Mouse (Mus musculus): ENCODE measurements around the gene Pmel. TPM values are rescaled to one million over a fixed set of nuclear protein-coding genes. Genes with fewer than 3 reads are reported as not detected.

Pmel gene
- polyA plus RNA-seq, 1 experiment from 2014 or later, result 0.49 TPM

Other genes starting within 250 kb of the Pmel start
- 138 and 149 TPM in 2 replicates for gene Smarcc2, start 244.9 kb upstream of the Pmel start, polyA plus RNA-seq (2015; fragmentation: Nextera tagmentation; extraction: Ambion mirVana)
- gene Myl6, start 210.1 kb upstream of the Pmel start, polyA plus RNA-seq (2015; fragmentation: Nextera tagmentation; extraction: Ambion mirVana), result 999 and 1,090 TPM in 2 replicates
- 7.0 and 7.7 TPM in 2 replicates for gene Myl6b, start 205.5 kb upstream of the Pmel start, polyA plus RNA-seq (2015; fragmentation: Nextera tagmentation; extraction: Ambion mirVana)
- gene Esyt1, start 178.3 kb upstream of the Pmel start, polyA plus RNA-seq (2015; fragmentation: Nextera tagmentation; extraction: Ambion mirVana), result 20.7 and 30.0 TPM in 2 replicates
- 16.0 and 16.2 TPM in 2 replicates for gene Zc3h10, start 156.4 kb upstream of the Pmel start, polyA plus RNA-seq (2015; fragmentation: Nextera tagmentation; extraction: Ambion mirVana)
- gene Rpl41, start 154.9 kb upstream of the Pmel start, polyA plus RNA-seq (2015; fragmentation: Nextera tagmentation; extraction: Ambion mirVana), result 2,372 and 2,481 TPM in 2 replicates
- 121 and 157 TPM in 2 replicates for gene Pa2g4, start 138.2 kb upstream of the Pmel start, polyA plus RNA-seq (2015; fragmentation: Nextera tagmentation; extraction: Ambion mirVana)
- 3.1 and 6.6 TPM in 2 replicates for gene Erbb3, start 114.5 kb upstream of the Pmel start, polyA plus RNA-seq (2015; fragmentation: Nextera tagmentation; extraction: Ambion mirVana)
- 381 and 453 TPM in 2 replicates for gene Rps26, start 77.4 kb upstream of the Pmel start, polyA plus RNA-seq (2015; fragmentation: Nextera tagmentation; extraction: Ambion mirVana)
- 15.2 and 17.0 TPM in 2 replicates for gene Ikzf4, start 58.2 kb upstream of the Pmel start, polyA plus RNA-seq (2015; fragmentation: Nextera tagmentation; extraction: Ambion mirVana)
- 15.7 and 17.0 TPM in 2 replicates for gene Suox, start 30.1 kb upstream of the Pmel start, polyA plus RNA-seq (2015; fragmentation: Nextera tagmentation; extraction: Ambion mirVana)
- 103 and 108 TPM in 2 replicates for gene Rab5b, start 7.9 kb upstream of the Pmel start, polyA plus RNA-seq (2015; fragmentation: Nextera tagmentation; extraction: Ambion mirVana)
- 16.1 and 33.7 TPM in 2 replicates for gene Cdk2, start 836 bp downstream of the Pmel start, polyA plus RNA-seq (2015; fragmentation: Nextera tagmentation; extraction: Ambion mirVana)
- gene Dgka, start 40.7 kb downstream of the Pmel start, polyA plus RNA-seq (2015; fragmentation: Nextera tagmentation; extraction: Ambion mirVana), result 7.7 and 13.2 TPM in 2 replicates
- 41.7 and 42.7 TPM in 2 replicates for gene Pym1, start 43.7 kb downstream of the Pmel start, polyA plus RNA-seq (2015; fragmentation: Nextera tagmentation; extraction: Ambion mirVana)
- gene Mmp19, start 86.7 kb downstream of the Pmel start, polyA plus RNA-seq (2015; fragmentation: Nextera tagmentation; extraction: Ambion mirVana), result 0.56 and 0.88 TPM in 2 replicates
- gene Dnajc14, start 99.9 kb downstream of the Pmel start, polyA plus RNA-seq (2015; fragmentation: Nextera tagmentation; extraction: Ambion mirVana), result 50.6 TPM in 2 replicates
- gene Tmem198b, start 100.2 kb downstream of the Pmel start, polyA plus RNA-seq (2015; fragmentation: Nextera tagmentation; extraction: Ambion mirVana), result 14.4 and 16.6 TPM in 2 replicates
- gene Sarnp, start 113.1 kb downstream of the Pmel start, polyA plus RNA-seq (2015; fragmentation: Nextera tagmentation; extraction: Ambion mirVana), result 147 and 153 TPM in 2 replicates
- gene Ormdl2, start 117.5 kb downstream of the Pmel start, polyA plus RNA-seq (2015; fragmentation: Nextera tagmentation; extraction: Ambion mirVana), result 23.5 and 34.2 TPM in 2 replicates
- 6.8 and 9.0 TPM in 2 replicates for gene Gdf11, start 187.5 kb downstream of the Pmel start, polyA plus RNA-seq (2015; fragmentation: Nextera tagmentation; extraction: Ambion mirVana)
- 254 and 295 TPM in 2 replicates for gene Cd63, start 196.8 kb downstream of the Pmel start, polyA plus RNA-seq (2015; fragmentation: Nextera tagmentation; extraction: Ambion mirVana)
- 15.7 and 19.8 TPM in 2 replicates for gene Rdh5, start 218.7 kb downstream of the Pmel start, polyA plus RNA-seq (2015; fragmentation: Nextera tagmentation; extraction: Ambion mirVana)
- gene Bloc1s1, start 219.8 kb downstream of the Pmel start, polyA plus RNA-seq (2015; fragmentation: Nextera tagmentation; extraction: Ambion mirVana), result 248 and 265 TPM in 2 replicates
- 7.2 and 8.8 TPM in 2 replicates for gene Itga7, start 229.6 kb downstream of the Pmel start, polyA plus RNA-seq (2015; fragmentation: Nextera tagmentation; extraction: Ambion mirVana)

All from neural tube, embryonic 15.5 days (tissue).